In genomic region chr16:37440628-37441164, GRCm38 (mm10) we compare ENCODE assay signal across 9 mouse cellular contexts. TPM values are rescaled to one million over a fixed set of nuclear protein-coding genes. Genes with fewer than 3 reads are reported as not detected.
A peak's percentile ranks its signal among the peaks of the same experiment; 100 is the strongest.
DNase-seq lines count a peak whose midpoint lies in the region; TF ChIP-seq lines count a peak whose summit lies in the region.
"Had no signal": no experiment of that assay in that cellular context is flagged by ENCODE, and none has a peak within 500 bp of the region (broad histone marks: within the 10 kb centered on the region; RNA-seq: fewer than 3 reads in every experiment).

No protein-coding gene starts in this region.

- H3K4me1 ChIP-seq in kidney, adult 2 months (ENCODE audit: control insufficient read depth, insufficient read depth, low read length), result 0 out of 2 replicates have a peak, but pooled peaks cover 3% of the 10 kb centered on the region
- H3K4me1 ChIP-seq: megakaryocyte, embryonic 14.5 days had no signal

- WGBS in kidney, adult 2 months, result 38% methylated on average over 14 of the region's 14 CpGs

- peak; percentile 51 to 70 for DNase-seq in frontal cortex, postnatal 36 days (ENCODE audit: low spot score in 2 of 2)
- DNase-seq in frontal cortex, postnatal 25 days (ENCODE audit: low spot score in 2 of 2), result no peak
- DNase-seq in MN1 (ENCODE audit: low spot score), result peak; percentile 78
- peak; percentile 52 to 64 for DNase-seq in cerebellum, postnatal 25 days
- DNase-seq in kidney, adult 2 months, result peak; percentile 19
- no peak for DNase-seq in thymus, postnatal 25 days
- no peak for DNase-seq in ovary, adult 18-20 months (ENCODE audit: low spot score)

- no peak for TF ChIP-seq POLR2A in kidney, adult 2 months (IDR thresholded peaks at IDR 0.05; ENCODE audit: low read depth, low read length)
- TF ChIP-seq POLR2A in myocyte (IDR thresholded peaks at IDR 0.05; ENCODE audit: insufficient read length, low read depth), result no peak

- no peak overlapping the region for H3K27ac ChIP-seq in kidney, adult 2 months (ENCODE audit: insufficient read depth, low read depth, low read length)

- peak overlapping the region; percentile 9; the same call in 1 of the 2 replicates for H3K4me3 ChIP-seq in kidney, adult 2 months (ENCODE audit: insufficient read depth, low read depth, low read length)
- H3K4me3 ChIP-seq in myocyte, result no peak overlapping the region
- H3K4me3 ChIP-seq: megakaryocyte, embryonic 14.5 days had no signal

- H3K4me2 ChIP-seq in myocyte (ENCODE audit: low read depth), result peak overlapping the region; percentile 50

- no peaks in the 10 kb centered on the region for H3K79me2 ChIP-seq in myocyte (ENCODE audit: control insufficient read depth, insufficient read depth)

- H3K36me3 ChIP-seq in kidney, adult 2 months (ENCODE audit: control insufficient read depth, insufficient read depth, low read length), result no peaks in the 10 kb centered on the region
- H3K36me3 ChIP-seq in myocyte (ENCODE audit: control insufficient read depth, insufficient read depth), result no peaks in the 10 kb centered on the region

- no peaks in the 10 kb centered on the region for H3K27me3 ChIP-seq in kidney, adult 2 months (replicated peaks; ENCODE audit: control insufficient read depth, insufficient read depth, low read length)
- H3K27me3 ChIP-seq in myocyte (ENCODE audit: control insufficient read depth, insufficient read depth, insufficient read length), result no peaks in the 10 kb centered on the region
- H3K27me3 ChIP-seq: megakaryocyte, embryonic 14.5 days had no signal

- no peak overlapping the region for H3ac ChIP-seq in myocyte (ENCODE audit: control insufficient read depth, insufficient read length)

- TF ChIP-seq CTCF in kidney, adult 2 months (conservative IDR thresholded peaks at IDR 0.05; ENCODE audit: insufficient read depth, insufficient read length, low read depth, low read length), result no peak

TF ChIP-seq in myocyte, 11 proteins besides CTCF, POLR2A, EP300 and RAD21:
- TF ChIP-seq CEBPB (IDR thresholded peaks at IDR 0.05; ENCODE audit: insufficient read depth, poor library complexity, severe bottlenecking), result no peak
- TF ChIP-seq USF1 (IDR thresholded peaks at IDR 0.05; ENCODE audit: low read depth), result no peak
- TF ChIP-seq REST (IDR thresholded peaks at IDR 0.05; ENCODE audit: insufficient read depth, insufficient read length), result no peak
- no peak for TF ChIP-seq TCF12 (IDR thresholded peaks at IDR 0.05; ENCODE audit: insufficient read depth, poor library complexity, severe bottlenecking)
- TF ChIP-seq TCF3 (IDR thresholded peaks at IDR 0.05; ENCODE audit: insufficient read length, low read depth), result no peak
- TF ChIP-seq MAX (IDR thresholded peaks at IDR 0.05; ENCODE audit: low read depth), result no peak
- peak in 2 of 3 experiments; percentile 58 for TF ChIP-seq MYOD1 (IDR thresholded peaks at IDR 0.05; ENCODE audit: control insufficient read depth in 1 of 3, insufficient read length in 2 of 3, low read depth in 2 of 3)
- no peak for TF ChIP-seq E2F4 (IDR thresholded peaks at IDR 0.05; ENCODE audit: insufficient read depth)
- no peak for TF ChIP-seq POLR2AphosphoS2 (IDR thresholded peaks at IDR 0.05; ENCODE audit: insufficient read length, low read depth)
- no peak for TF ChIP-seq SRF (IDR thresholded peaks at IDR 0.05; ENCODE audit: control insufficient read depth, insufficient read length, low read depth)
- TF ChIP-seq MYOG (IDR thresholded peaks at IDR 0.05; ENCODE audit: control insufficient read depth in 1 of 3, insufficient read depth in 1 of 3, insufficient read length in 2 of 3, low read depth in 2 of 3), result peak in 1 of 3 experiments; percentile 24

RNA-seq across cellular contexts. Expression of gene Stxbp5l, which starts 55.9 kb away (rescaled TPM):
- polyA plus RNA-seq in kidney, adult 2 months (2012; rRNA removed), result 1.4 and 1.8 TPM in 2 replicates
- polyA plus RNA-seq in myocyte (2012; fragmentation: generic; extraction: Trizol), result not detected

Comparison
In these comparisons a context has a peak if more than half of its experiments do, and no peak if none do; other contexts are left out.
1. DNase-seq: peak in frontal cortex, postnatal 36 days (2 of 2), MN1 (single experiment), cerebellum, postnatal 25 days (2 of 2) and kidney, adult 2 months (single experiment); none in frontal cortex, postnatal 25 days (0 of 2), thymus, postnatal 25 days (single experiment) and ovary, adult 18-20 months (single experiment).